Mouse (Mus musculus) midbrain, embryonic 13.5 days (tissue): ENCODE measurements around the gene Cep135. TPM values are rescaled to one million over a fixed set of nuclear protein-coding genes. Genes with fewer than 3 reads are reported as not detected.

Experiments used
- ATAC-seq: fragments of 200-750 bp; cut with Nextera tagmentation; 2 replicates; pipeline ENCODE4 v1.8.0; 2017; ENCODE audit warnings: mild to moderate bottlenecking, moderate TSS enrichment, moderate library complexity
- H3K27ac ChIP-seq: fragments of 300-500 bp; sonication (generic); 2 replicates; pipeline ENCODE4 v1.5.1; 2015; ENCODE audit warnings: inconsistent platforms, mild to moderate bottlenecking, moderate library complexity
- H3K27me3 ChIP-seq: fragments of 300-500 bp; sonication (generic); 2 replicates; pipeline ENCODE4 v1.6.1; 2015; ENCODE audit warnings: mild to moderate bottlenecking, inconsistent platforms
- H3K36me3 ChIP-seq: fragments of 300-500 bp; sonication (generic); 2 replicates; pipeline ENCODE4 v1.6.1; 2015; ENCODE audit warnings: mild to moderate bottlenecking, inconsistent platforms
- H3K4me1 ChIP-seq: fragments of 300-500 bp; sonication (generic); replicated peaks from 2 replicates; pipeline ENCODE4 v1.6.1; 2015; ENCODE audit warnings: inconsistent platforms
- H3K4me2 ChIP-seq: fragments of 300-500 bp; sonication (generic); replicated peaks from 2 replicates; pipeline ENCODE4 v1.6.1; 2015; ENCODE audit warnings: moderate library complexity, mild to moderate bottlenecking, inconsistent platforms
- H3K4me3 ChIP-seq: fragments of 300-500 bp; sonication (generic); replicated peaks from 2 replicates; pipeline ENCODE4 v1.5.1; 2015; ENCODE audit warnings: mild to moderate bottlenecking, inconsistent platforms
- H3K9ac ChIP-seq: fragments of 300-500 bp; sonication (generic); replicated peaks from 2 replicates; pipeline ENCODE4 v1.6.1; 2015; ENCODE audit warnings: mild to moderate bottlenecking, inconsistent platforms
- H3K9me3 ChIP-seq: fragments of 300-500 bp; sonication (generic); 2 replicates; pipeline ENCODE4 v1.6.1; 2016; ENCODE audit warnings: mild to moderate bottlenecking, inconsistent platforms
- whole genome bisulfite sequencing: fragments of 180-500 bp; shearing (Covaris S2); methylation state at CpG from one replicate; pipeline ENCODE4 v1.1.7; 2015; 5-methylcytosine and 5-hydroxymethylcytosine counted together
- polyA plus RNA-seq: library from polyadenylated mRNA; unstranded; fragments of >200 nt; fragmentation: Nextera tagmentation; extraction: Ambion mirVana; gene quantifications from 2 replicates; pipeline ENCODE4 v1.2.1, GENCODE M21; 2015

The Cep135 gene
- polyA plus RNA-seq, 1 experiment from 2014 or later: 4.4 TPM

DNA sequence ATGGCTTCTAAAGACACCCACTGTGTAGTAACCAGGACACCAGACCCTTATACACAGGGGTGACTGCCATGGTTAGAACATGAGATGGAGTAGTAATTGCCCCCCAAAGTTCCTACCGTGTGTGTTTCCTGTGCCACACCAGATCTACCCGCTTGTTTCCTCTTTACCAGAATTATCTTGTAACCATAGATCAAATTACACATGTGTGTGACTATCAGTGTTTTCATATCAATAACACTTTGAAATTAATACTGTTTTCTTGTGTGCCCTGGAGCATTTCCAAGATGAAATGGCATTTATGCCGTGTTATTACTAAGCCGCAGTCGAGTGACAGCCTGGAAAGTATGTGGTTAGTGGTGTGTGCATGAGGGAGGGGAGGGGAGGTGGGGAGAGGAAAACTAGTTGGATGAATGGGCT, 101.7 kb downstream of the Cep135 start:
- H3K9me3 ChIP-seq: no peaks in the 10 kb centered on the region
- no peak for ATAC-seq
- no peak overlapping the region for H3K4me2 ChIP-seq
- H3K27me3 ChIP-seq: no peaks in the 10 kb centered on the region
- no peak overlapping the region for H3K27ac ChIP-seq
- H3K36me3 ChIP-seq: peaks cover 6% of the 10 kb centered on the region
- H3K9ac ChIP-seq: no peak overlapping the region
- H3K4me3 ChIP-seq: no peak overlapping the region
- H3K4me1 ChIP-seq: peaks cover 11% of the 10 kb centered on the region
- 85% methylated on average over 5 of the region's 5 CpGs for WGBS

DNA sequence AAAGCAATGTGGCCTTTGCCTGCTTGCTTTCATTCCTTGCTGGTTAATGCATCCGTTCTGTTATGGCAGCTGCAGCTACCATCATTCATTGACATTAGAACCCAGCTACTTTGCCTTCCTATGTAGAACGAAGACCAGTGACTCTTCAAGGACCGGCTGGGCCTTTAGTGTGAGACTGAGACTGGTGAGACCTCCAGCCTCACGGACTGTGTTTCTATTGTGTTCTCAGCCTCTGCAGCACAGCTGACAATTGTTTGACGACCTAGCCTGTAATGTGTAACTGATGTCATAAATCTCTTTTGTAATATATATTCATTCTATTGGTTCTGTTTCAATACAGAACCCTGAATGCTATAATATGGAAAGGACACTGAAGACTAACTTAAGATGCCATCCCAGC, 102.8 kb downstream of the Cep135 start:
- H3K9me3 ChIP-seq: no peaks in the 10 kb centered on the region
- peaks cover 11% of the 10 kb centered on the region for H3K4me1 ChIP-seq
- H3K27me3 ChIP-seq: no peaks in the 10 kb centered on the region
- no peak overlapping the region for H3K4me2 ChIP-seq
- no peak for ATAC-seq
- peaks cover 6% of the 10 kb centered on the region for H3K36me3 ChIP-seq
- H3K9ac ChIP-seq: no peak overlapping the region
- WGBS: 84% methylated on average over 5 of the region's 5 CpGs
- no peak overlapping the region for H3K4me3 ChIP-seq
- H3K27ac ChIP-seq: 0 out of 2 replicates have a peak overlapping the region, but pooled peaks have one; percentile 20

DNA sequence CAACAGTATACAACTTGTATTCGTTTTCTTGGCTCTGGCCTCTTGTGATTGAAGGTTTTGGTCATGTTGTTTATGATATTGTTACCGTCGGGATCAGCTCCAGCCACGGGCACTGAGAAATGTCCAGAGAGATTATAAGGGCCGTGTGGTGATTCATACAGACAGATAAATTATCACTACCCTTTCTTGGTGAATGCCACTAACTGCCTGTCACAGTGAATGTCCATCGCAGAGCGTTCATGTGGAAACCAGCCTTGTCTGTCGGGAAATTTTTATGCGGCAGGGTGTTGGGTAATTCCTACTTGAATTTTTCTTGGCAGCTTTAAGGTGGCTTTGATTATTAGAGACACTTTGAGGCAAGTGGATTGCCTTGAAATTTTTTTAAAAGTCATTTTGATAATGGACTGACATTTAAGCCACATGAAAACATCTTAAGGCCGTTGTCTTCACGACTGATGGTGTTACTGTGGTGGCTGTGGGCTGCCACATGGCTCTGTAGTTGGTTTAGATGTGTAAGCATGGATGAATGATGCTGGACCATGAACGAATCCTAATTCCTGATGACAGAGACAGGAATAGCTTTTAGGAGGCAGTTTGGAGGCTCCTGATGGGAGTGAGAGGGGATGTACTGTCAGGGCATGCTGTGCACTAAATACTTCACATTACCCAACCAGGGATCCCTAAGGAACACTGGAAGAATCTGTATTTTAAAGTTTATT, 103.4 kb downstream of the Cep135 start:
- Histone ChIP-seq H3K9ac (no peak overlapping the region), H3K36me3 (peaks cover 6% of the 10 kb centered on the region), H3K9me3 (no peaks in the 10 kb centered on the region), H3K4me3 (no peak overlapping the region), H3K27ac (0 out of 2 replicates have a peak overlapping the region, but pooled peaks have one; percentile 20), H3K4me2 (no peak overlapping the region), H3K4me1 (peaks cover 11% of the 10 kb centered on the region), H3K27me3 (no peaks in the 10 kb centered on the region)
- WGBS: 73% methylated on average over 12 of the region's 12 CpGs
- ATAC-seq: no peak

Other genes with a start within 250 kb of the Cep135 start
- not detected in 2 replicates for gene Nmu, start 224.9 kb upstream of the Cep135 start, polyA plus RNA-seq
- not detected in 2 replicates for gene Gm7271, start 104.7 kb upstream of the Cep135 start, polyA plus RNA-seq
- 61.7 and 65.3 TPM in 2 replicates for gene Exoc1, start 59.4 kb upstream of the Cep135 start, polyA plus RNA-seq
- gene C530008M17Rik, start 67.8 kb downstream of the Cep135 start, polyA plus RNA-seq: 68.9 and 75.2 TPM in 2 replicates